8 mouse cellular contexts compared by ENCODE assay signal in genomic region chr7:45460860-45461314, GRCm38 (mm10). TPM values are rescaled to one million over a fixed set of nuclear protein-coding genes. Genes with fewer than 3 reads are reported as not detected.
DNase-seq lines count a peak whose midpoint lies in the region; ATAC-seq and TF ChIP-seq lines count a peak whose summit lies in the region.

No protein-coding gene starts in this region.

- peak overlapping the region; percentile 58 for H3K9ac ChIP-seq in stomach, postnatal 0 days (ENCODE audit: low read length)

- peaks cover 9% of the 10 kb centered on the region for H3K4me1 ChIP-seq in stomach, postnatal 0 days (replicated peaks; ENCODE audit: control insufficient read depth, insufficient read depth)

- ATAC-seq in erythroid progenitor cell, adult 5-6 weeks (replicated peaks; ENCODE audit: low FRiP score, poor library complexity, severe bottlenecking): peak; percentile 81
- ATAC-seq in megakaryocyte-erythroid progenitor cell, adult 5-6 weeks (replicated peaks; ENCODE audit: low FRiP score, low TSS enrichment, poor library complexity, severe bottlenecking): peak; percentile 27
- peak; percentile 50 for ATAC-seq in stomach, postnatal 0 days (ENCODE audit: low FRiP score, low TSS enrichment)

- no peak for TF ChIP-seq EP300 in stomach, postnatal 0 days (optimal IDR thresholded peaks at IDR 0.05)

- no peaks in the 10 kb centered on the region for H3K27me3 ChIP-seq in stomach, postnatal 0 days (ENCODE audit: control insufficient read depth, insufficient read depth, low read length)

- peaks cover 8% of the 10 kb centered on the region for H3K36me3 ChIP-seq in stomach, postnatal 0 days (ENCODE audit: control insufficient read depth, insufficient read depth, low read length)

- H3K4me3 ChIP-seq in stomach, postnatal 0 days (ENCODE audit: low read depth, low read length): 0 out of 2 replicates have a peak overlapping the region, but pooled peaks have one; percentile 33

- peak overlapping the region; percentile 95 for H3K27ac ChIP-seq in stomach, postnatal 0 days (replicated peaks)

- no peaks in the 10 kb centered on the region for H3K9me3 ChIP-seq in stomach, postnatal 0 days (ENCODE audit: control insufficient read depth, low read length)

- peak; percentile 98 for DNase-seq in heart, adult 11 months
- DNase-seq in heart, postnatal 25 days (ENCODE audit: low spot score): no peak
- DNase-seq in adrenal gland, postnatal 14 days: peak; percentile 82
- DNase-seq in heart, postnatal 14 days: peak; percentile 67
- DNase-seq in left cerebral cortex, postnatal 4 days: peak; percentile 73
- DNase-seq in stomach, postnatal 0 days (ENCODE audit: low spot score): peak; percentile 87

- intact Hi-C loops in heart, postnatal 25 days (cut with DNase I): no loop called here
- intact Hi-C loops in heart, postnatal 14 days (cut with DNase I): loop anchor here (5.0 kb wide), 1 partner anchor 241 kb away; no protein-coding TSS in a partner anchor
- intact Hi-C loops in left cerebral cortex, postnatal 4 days (cut with DNase I): no loop called here

- H3K4me2 ChIP-seq in stomach, postnatal 0 days (replicated peaks; ENCODE audit: low read depth): peak overlapping the region; percentile 67

- TF ChIP-seq CTCF in stomach, postnatal 0 days (IDR thresholded peaks at IDR 0.05; ENCODE audit: low read depth): no peak

- 6% methylated on average over 13 of the region's 13 CpGs for WGBS in stomach, postnatal 0 days

RNA-seq across cellular contexts. Expression of gene Ftl1, which starts 1.2 kb away (rescaled TPM):
- 100 to 1,000 TPM; 210 to 232 TPM for total RNA-seq in heart, postnatal 25 days (2021)
- total RNA-seq in adrenal gland, postnatal 14 days (2021): 638 and 688 TPM in 2 replicates
- 2,156 and 2,353 TPM in 2 replicates for total RNA-seq in erythroid progenitor cell, adult 5-6 weeks (2015; ENCODE audit: low replicate concordance)
- 950 and 960 TPM in 2 replicates for total RNA-seq in erythroid progenitor cell, adult 5-6 weeks (2017; ENCODE audit: low replicate concordance)
- 100 to 1,000 TPM; 231 to 265 TPM for total RNA-seq in heart, postnatal 14 days (2021)
- 100 to 1,000 TPM; 708 to 725 TPM for total RNA-seq in left cerebral cortex, postnatal 4 days (2021)
- total RNA-seq in megakaryocyte-erythroid progenitor cell, adult 5-6 weeks (2014; fragmentation: Nextera tagmentation): 1,148 and 1,512 TPM in 2 replicates
- total RNA-seq in megakaryocyte-erythroid progenitor cell, adult 5-6 weeks (2017): 490 and 578 TPM in 2 replicates
- polyA plus RNA-seq in stomach, postnatal 0 days (2015; fragmentation: Nextera tagmentation; extraction: Ambion mirVana): 3,647 and 3,760 TPM in 2 replicates

RNA-seq across cellular contexts. Expression of gene Bax, which starts 5.8 kb away (rescaled TPM):
- 10 to 100 TPM; 24.7 to 26.7 TPM for total RNA-seq in heart, postnatal 25 days (2021)
- 54.4 and 60.0 TPM in 2 replicates for total RNA-seq in adrenal gland, postnatal 14 days (2021)
- 10.1 and 43.6 TPM in 2 replicates for total RNA-seq in erythroid progenitor cell, adult 5-6 weeks (2015; ENCODE audit: low replicate concordance)
- 10.3 and 15.9 TPM in 2 replicates for total RNA-seq in erythroid progenitor cell, adult 5-6 weeks (2017; ENCODE audit: low replicate concordance)
- 10 to 100 TPM; 25.6 to 31.1 TPM for total RNA-seq in heart, postnatal 14 days (2021)
- total RNA-seq in left cerebral cortex, postnatal 4 days (2021): 100 to 1,000 TPM; 116 to 119 TPM
- total RNA-seq in megakaryocyte-erythroid progenitor cell, adult 5-6 weeks (2014; fragmentation: Nextera tagmentation): 60.7 and 75.9 TPM in 2 replicates
- total RNA-seq in megakaryocyte-erythroid progenitor cell, adult 5-6 weeks (2017): 38.8 and 40.8 TPM in 2 replicates
- 119 and 120 TPM in 2 replicates for polyA plus RNA-seq in stomach, postnatal 0 days (2015; fragmentation: Nextera tagmentation; extraction: Ambion mirVana)

RNA-seq across cellular contexts. Expression of gene Tulp2, which starts 20.8 kb away (rescaled TPM):
- not detected for total RNA-seq in heart, postnatal 25 days (2021)
- 0.49 and 1.1 TPM in 2 replicates for total RNA-seq in adrenal gland, postnatal 14 days (2021)
- 0.84 TPM in 1 of 2 replicates, not detected in the other for total RNA-seq in erythroid progenitor cell, adult 5-6 weeks (2015; ENCODE audit: low replicate concordance)
- not detected in 2 replicates for total RNA-seq in erythroid progenitor cell, adult 5-6 weeks (2017; ENCODE audit: low replicate concordance)
- not detected for total RNA-seq in heart, postnatal 14 days (2021)
- total RNA-seq in left cerebral cortex, postnatal 4 days (2021): under 1 TPM; 0.22 to 0.24 TPM
- 0.42 TPM in 1 of 2 replicates, not detected in the other for total RNA-seq in megakaryocyte-erythroid progenitor cell, adult 5-6 weeks (2014; fragmentation: Nextera tagmentation)
- total RNA-seq in megakaryocyte-erythroid progenitor cell, adult 5-6 weeks (2017): 0.19 TPM in 1 of 2 replicates, not detected in the other
- polyA plus RNA-seq in stomach, postnatal 0 days (2015; fragmentation: Nextera tagmentation; extraction: Ambion mirVana): 0.32 and 0.42 TPM in 2 replicates

RNA-seq across cellular contexts. Expression of gene Ruvbl2, which starts 23.0 kb away (rescaled TPM):
- total RNA-seq in heart, postnatal 25 days (2021): 10 to 100 TPM; 28.5 to 29.3 TPM
- total RNA-seq in adrenal gland, postnatal 14 days (2021): 55.5 and 62.8 TPM in 2 replicates
- total RNA-seq in erythroid progenitor cell, adult 5-6 weeks (2015; ENCODE audit: low replicate concordance): 39.0 and 53.3 TPM in 2 replicates
- total RNA-seq in erythroid progenitor cell, adult 5-6 weeks (2017; ENCODE audit: low replicate concordance): 22.6 and 28.8 TPM in 2 replicates
- total RNA-seq in heart, postnatal 14 days (2021): 10 to 100 TPM; 25.3 to 26.3 TPM
- total RNA-seq in left cerebral cortex, postnatal 4 days (2021): 10 to 100 TPM; 54.2 to 60.3 TPM
- 171 and 179 TPM in 2 replicates for total RNA-seq in megakaryocyte-erythroid progenitor cell, adult 5-6 weeks (2014; fragmentation: Nextera tagmentation)
- 185 and 236 TPM in 2 replicates for total RNA-seq in megakaryocyte-erythroid progenitor cell, adult 5-6 weeks (2017)
- 46.2 and 46.7 TPM in 2 replicates for polyA plus RNA-seq in stomach, postnatal 0 days (2015; fragmentation: Nextera tagmentation; extraction: Ambion mirVana)

RNA-seq across cellular contexts. Expression of gene Gm45808, which starts 25.7 kb away (rescaled TPM):
- 1 to 10 TPM; 4.0 to 5.1 TPM for total RNA-seq in heart, postnatal 25 days (2021)
- total RNA-seq in adrenal gland, postnatal 14 days (2021): 24.6 and 31.2 TPM in 2 replicates
- total RNA-seq in erythroid progenitor cell, adult 5-6 weeks (2015; ENCODE audit: low replicate concordance): not detected in 2 replicates
- 4.9 TPM in 1 of 2 replicates, not detected in the other for total RNA-seq in erythroid progenitor cell, adult 5-6 weeks (2017; ENCODE audit: low replicate concordance)
- total RNA-seq in heart, postnatal 14 days (2021): 1 to 10 TPM; 2.8 to 4.6 TPM
- total RNA-seq in left cerebral cortex, postnatal 4 days (2021): not detected
- total RNA-seq in megakaryocyte-erythroid progenitor cell, adult 5-6 weeks (2014; fragmentation: Nextera tagmentation): not detected in 2 replicates
- total RNA-seq in megakaryocyte-erythroid progenitor cell, adult 5-6 weeks (2017): not detected in 2 replicates
- polyA plus RNA-seq in stomach, postnatal 0 days (2015; fragmentation: Nextera tagmentation; extraction: Ambion mirVana): not detected in 2 replicates

Comparison
In these comparisons a context has a peak if more than half of its experiments do, and no peak if none do; other contexts are left out.
1. ATAC-seq: peak in every context shown above with its lines; median percentile 81 in erythroid progenitor cell, adult 5-6 weeks; 50 in stomach, postnatal 0 days; 27 in megakaryocyte-erythroid progenitor cell, adult 5-6 weeks.